Mouse (Mus musculus): ENCODE data around the gene Ablim1. TPM values are rescaled to one million over a fixed set of nuclear protein-coding genes. Genes with fewer than 3 reads are reported as not detected.

The Ablim1 gene
- polyA plus RNA-seq, 1 experiment from 2014 or later: 40.5 TPM

DNA sequence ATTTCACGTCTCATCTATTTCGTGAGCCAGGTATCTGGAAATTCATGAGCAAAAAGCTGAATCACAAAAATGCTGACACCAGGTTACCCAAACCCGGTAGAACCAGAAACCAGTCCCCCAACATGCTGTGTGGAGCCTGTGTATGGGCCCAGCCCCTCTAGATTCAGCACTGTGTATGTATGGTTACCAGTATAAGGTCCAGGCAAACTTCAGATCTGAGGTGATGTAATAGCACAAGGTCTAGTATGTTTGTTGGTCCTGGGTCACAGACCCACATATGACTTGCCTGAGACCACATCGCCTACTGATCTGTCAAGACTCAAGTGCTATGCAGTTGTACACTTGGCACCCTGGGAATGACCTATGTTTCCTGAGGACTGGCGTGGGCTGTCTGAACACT, 143.8 kb downstream of the Ablim1 start:
- no peak for ATAC-seq (replicated peaks; ENCODE audit: low FRiP score, low read depth)

DNA sequence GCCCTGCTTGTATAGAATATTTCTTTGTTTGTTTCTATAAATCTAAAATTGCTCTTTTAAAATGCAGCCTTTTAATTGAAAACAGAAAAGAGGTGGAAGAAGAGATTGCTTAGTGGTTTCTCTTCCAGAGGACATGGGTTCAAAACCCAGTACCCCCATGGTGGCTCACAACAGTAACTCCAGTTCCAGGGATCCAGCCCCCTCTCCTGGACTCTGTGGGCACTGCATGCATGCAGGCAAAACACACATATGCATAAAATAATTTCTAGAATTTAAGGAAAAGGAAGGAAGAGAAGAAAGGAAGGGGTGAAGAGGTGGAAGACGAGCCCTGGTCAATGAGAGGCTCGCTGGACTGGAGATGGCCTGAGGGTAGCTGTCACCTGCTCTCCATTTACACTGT, 145.2 kb downstream of the Ablim1 start:
- Histone ChIP-seq H3K27ac (no peak overlapping the region), H3K9me3 (replicated peaks; ENCODE audit: low read length) (no peaks in the 10 kb centered on the region), H3K27me3 (ENCODE audit: insufficient read depth, low read length) (no peaks in the 10 kb centered on the region), H3K36me3 (ENCODE audit: insufficient read depth, low read length) (no peaks in the 10 kb centered on the region), H3K4me3 (replicated peaks; ENCODE audit: low read depth, low read length) (no peak overlapping the region), H3K4me2 (ENCODE audit: low read length) (no peak overlapping the region), H3K4me1 (replicated peaks; ENCODE audit: insufficient read depth, low read length) (peaks cover 3% of the 10 kb centered on the region; the same call in 1 of the 2 replicates), H3K9ac (ENCODE audit: low read depth, low read length) (no peak overlapping the region)
- 92% methylated on average over 2 of the region's 2 CpGs for WGBS
- ATAC-seq (replicated peaks; ENCODE audit: low FRiP score, low read depth) (no peak), DNase-seq (ENCODE audit: low spot score) (no peak)
- TF ChIP-seq CTCF (IDR thresholded peaks at IDR 0.05; ENCODE audit: low read depth): peak; percentile 42; the same call in 1 of the 2 replicates

More for the DNA sequence above, 143.8 kb downstream of the Ablim1 start:
- Histone ChIP-seq H3K4me1 (replicated peaks; ENCODE audit: insufficient read depth, low read length) (peaks cover 3% of the 10 kb centered on the region; the same call in 1 of the 2 replicates), H3K9ac (ENCODE audit: low read depth, low read length) (no peak overlapping the region), H3K27ac (no peak overlapping the region), H3K36me3 (ENCODE audit: insufficient read depth, low read length) (no peaks in the 10 kb centered on the region), H3K27me3 (ENCODE audit: insufficient read depth, low read length) (no peaks in the 10 kb centered on the region), H3K4me3 (replicated peaks; ENCODE audit: low read depth, low read length) (no peak overlapping the region), H3K9me3 (replicated peaks; ENCODE audit: low read length) (no peaks in the 10 kb centered on the region), H3K4me2 (ENCODE audit: low read length) (no peak overlapping the region)
- no peak for DNase-seq (ENCODE audit: low spot score)
- WGBS: 90% methylated on average over 5 of the region's 5 CpGs
- TF ChIP-seq CTCF (IDR thresholded peaks at IDR 0.05; ENCODE audit: low read depth): no peak

DNA sequence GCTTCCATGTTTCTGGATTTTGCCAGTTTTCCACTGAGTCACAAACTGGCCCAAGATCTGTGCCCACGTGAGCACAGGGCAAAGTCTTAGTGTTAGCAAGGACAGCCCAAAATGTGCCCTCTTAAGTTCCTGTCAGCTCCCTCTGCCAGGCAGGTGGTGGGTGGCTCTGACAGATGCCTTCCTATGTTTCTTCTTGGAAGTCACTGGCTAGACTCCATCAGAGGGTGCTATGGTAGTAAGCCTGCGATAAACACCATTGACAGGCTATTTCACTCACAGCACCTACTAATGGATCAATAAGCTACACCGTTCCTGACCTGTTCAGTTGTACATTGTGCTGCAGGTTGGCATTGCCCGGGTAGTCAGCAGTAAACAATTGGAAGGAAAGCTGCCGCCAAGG, 147.0 kb downstream of the Ablim1 start:
- DNase-seq (ENCODE audit: low spot score) (no peak), ATAC-seq (replicated peaks; ENCODE audit: low FRiP score, low read depth) (no peak)
- TF ChIP-seq CTCF (IDR thresholded peaks at IDR 0.05; ENCODE audit: low read depth): no peak
- H3K4me3 ChIP-seq (replicated peaks; ENCODE audit: low read depth, low read length): no peak overlapping the region
- no peaks in the 10 kb centered on the region for H3K27me3 ChIP-seq (ENCODE audit: insufficient read depth, low read length)
- 0 out of 2 replicates have a peak overlapping the region, but pooled peaks have one; percentile 6 for H3K27ac ChIP-seq
- 88% methylated on average over 5 of the region's 5 CpGs for WGBS
- no peaks in the 10 kb centered on the region for H3K9me3 ChIP-seq (replicated peaks; ENCODE audit: low read length)
- no peak overlapping the region for H3K9ac ChIP-seq (ENCODE audit: low read depth, low read length)
- no peak overlapping the region for H3K4me2 ChIP-seq (ENCODE audit: low read length)
- H3K36me3 ChIP-seq (ENCODE audit: insufficient read depth, low read length): no peaks in the 10 kb centered on the region
- H3K4me1 ChIP-seq (replicated peaks; ENCODE audit: insufficient read depth, low read length): 0 out of 2 replicates have a peak, but pooled peaks cover under 1% of the 10 kb centered on the region

DNA sequence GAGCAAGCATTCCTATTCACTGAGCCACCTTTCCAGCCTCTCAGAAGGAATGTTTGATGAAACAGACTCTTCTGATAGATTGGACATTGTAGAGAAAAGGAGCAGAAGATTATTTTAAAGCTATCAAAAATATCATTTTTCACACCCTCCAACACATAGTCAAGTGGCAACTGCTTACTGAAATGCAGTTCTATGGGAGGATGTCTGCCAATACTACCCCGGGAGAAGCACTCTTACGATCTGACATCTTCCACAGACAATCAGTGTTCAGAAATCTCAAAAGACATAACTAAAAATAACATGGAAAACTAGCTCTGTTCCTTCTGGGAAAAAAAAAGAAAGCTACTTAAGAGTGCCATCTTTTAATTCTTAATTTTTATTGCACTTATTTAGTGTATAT, 149.8 kb downstream of the Ablim1 start:
- 90% methylated on average over 2 of the region's 2 CpGs for WGBS
- ATAC-seq (replicated peaks; ENCODE audit: low FRiP score, low read depth) (no peak), DNase-seq (ENCODE audit: low spot score) (no peak)
- no peak overlapping the region for H3K4me2 ChIP-seq (ENCODE audit: low read length)
- no peak overlapping the region for H3K9ac ChIP-seq (ENCODE audit: low read depth, low read length)
- no peaks in the 10 kb centered on the region for H3K36me3 ChIP-seq (ENCODE audit: insufficient read depth, low read length)
- H3K4me1 ChIP-seq (replicated peaks; ENCODE audit: insufficient read depth, low read length): 0 out of 2 replicates have a peak, but pooled peaks cover 4% of the 10 kb centered on the region
- H3K9me3 ChIP-seq (replicated peaks; ENCODE audit: low read length): no peaks in the 10 kb centered on the region
- no peak for TF ChIP-seq CTCF (IDR thresholded peaks at IDR 0.05; ENCODE audit: low read depth)
- H3K4me3 ChIP-seq (replicated peaks; ENCODE audit: low read depth, low read length): no peak overlapping the region
- no peak overlapping the region for H3K27ac ChIP-seq
- H3K27me3 ChIP-seq (ENCODE audit: insufficient read depth, low read length): no peaks in the 10 kb centered on the region

DNA sequence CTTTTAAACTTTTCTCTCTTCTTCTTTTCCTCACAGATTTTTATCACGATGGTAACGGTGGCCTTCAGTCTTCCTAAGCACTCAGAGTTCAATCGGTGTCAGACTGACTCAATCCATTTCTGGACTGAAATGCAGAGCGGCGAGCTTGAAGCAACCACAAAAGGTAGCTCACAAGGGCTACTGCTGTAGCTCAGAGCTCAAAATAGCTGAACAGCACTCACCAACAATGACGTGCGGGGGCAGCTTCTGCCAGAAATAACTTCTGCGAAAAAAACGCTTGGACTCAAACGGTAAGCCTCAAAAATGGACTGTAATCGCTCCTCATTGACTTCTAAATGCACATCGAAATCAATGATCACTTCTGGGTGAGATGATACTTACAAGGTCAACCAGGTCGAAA, 151.4 kb downstream of the Ablim1 start:
- no peak for ATAC-seq (replicated peaks; ENCODE audit: low FRiP score, low read depth)
- DNase-seq (ENCODE audit: low spot score): no peak
- no peaks in the 10 kb centered on the region for H3K9me3 ChIP-seq (replicated peaks; ENCODE audit: low read length)
- no peak overlapping the region for H3K27ac ChIP-seq
- H3K4me1 ChIP-seq (replicated peaks; ENCODE audit: insufficient read depth, low read length): 0 out of 2 replicates have a peak, but pooled peaks cover 4% of the 10 kb centered on the region
- no peak overlapping the region for H3K4me2 ChIP-seq (ENCODE audit: low read length)
- no peak overlapping the region for H3K9ac ChIP-seq (ENCODE audit: low read depth, low read length)
- WGBS: 82% methylated on average over 13 of the region's 13 CpGs
- no peaks in the 10 kb centered on the region for H3K27me3 ChIP-seq (ENCODE audit: insufficient read depth, low read length)
- TF ChIP-seq CTCF (IDR thresholded peaks at IDR 0.05; ENCODE audit: low read depth): no peak
- no peak overlapping the region for H3K4me3 ChIP-seq (replicated peaks; ENCODE audit: low read depth, low read length)
- H3K36me3 ChIP-seq (ENCODE audit: insufficient read depth, low read length): no peaks in the 10 kb centered on the region

DNA sequence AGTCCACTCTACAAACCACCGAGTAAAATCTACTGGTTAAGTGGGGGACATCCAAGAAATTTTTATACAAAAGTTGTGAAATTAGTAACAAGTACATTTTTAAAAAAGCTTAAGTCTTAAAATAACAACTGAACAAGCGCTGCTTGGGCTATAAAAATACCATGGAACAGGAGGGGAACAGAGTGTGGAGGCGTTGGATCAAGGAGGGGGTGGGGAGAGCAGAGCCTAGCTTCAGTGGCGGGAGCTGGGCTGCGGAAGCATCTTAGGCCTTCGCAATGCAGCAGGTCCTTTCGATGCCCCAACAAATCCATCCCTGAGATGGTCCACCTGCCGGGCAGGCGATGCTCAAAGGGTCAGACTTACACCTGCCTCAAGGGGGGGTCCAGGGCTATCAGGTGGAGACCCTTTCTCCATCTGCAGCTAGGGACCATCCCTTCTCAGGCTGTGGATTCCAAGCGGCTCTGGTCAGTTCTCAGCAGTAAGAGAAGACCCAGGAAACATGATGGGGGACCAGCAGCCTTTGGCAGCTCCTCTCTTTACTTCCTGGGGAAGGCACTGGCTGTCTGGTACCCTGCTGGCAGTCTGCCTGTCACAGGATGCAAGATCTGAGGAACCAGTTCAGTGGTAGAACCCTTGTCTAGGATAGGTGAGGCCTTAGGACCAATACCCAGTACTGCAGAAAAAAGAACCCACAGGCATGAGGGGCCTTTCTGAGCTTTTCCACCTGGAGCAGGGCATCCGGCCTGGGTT, 152.6 kb downstream of the Ablim1 start:
- H3K4me2 ChIP-seq (ENCODE audit: low read length): no peak overlapping the region
- H3K9ac ChIP-seq (ENCODE audit: low read depth, low read length): peak overlapping the region; percentile 1; the same call in 1 of the 2 replicates
- H3K9me3 ChIP-seq (replicated peaks; ENCODE audit: low read length): no peaks in the 10 kb centered on the region
- H3K27ac ChIP-seq: no peak overlapping the region
- DNase-seq (ENCODE audit: low spot score) (no peak), ATAC-seq (replicated peaks; ENCODE audit: low FRiP score, low read depth) (no peak)
- no peaks in the 10 kb centered on the region for H3K36me3 ChIP-seq (ENCODE audit: insufficient read depth, low read length)
- no peak for TF ChIP-seq CTCF (IDR thresholded peaks at IDR 0.05; ENCODE audit: low read depth)
- 0 out of 2 replicates have a peak, but pooled peaks cover 4% of the 10 kb centered on the region for H3K4me1 ChIP-seq (replicated peaks; ENCODE audit: insufficient read depth, low read length)
- no peaks in the 10 kb centered on the region for H3K27me3 ChIP-seq (ENCODE audit: insufficient read depth, low read length)
- H3K4me3 ChIP-seq (replicated peaks; ENCODE audit: low read depth, low read length): no peak overlapping the region
- WGBS: 69% methylated on average over 11 of the region's 11 CpGs
